Mouse (Mus musculus) kidney, postnatal 0 days (tissue): Measurements from ENCODE around the gene Gm1123. TPM values are rescaled to one million over a fixed set of nuclear protein-coding genes. Genes with fewer than 3 reads are reported as not detected.
A peak's percentile ranks its signal among the peaks of the same experiment; 100 is the strongest.

Source experiments
- ATAC-seq: fragments of 200-750 bp; cut with Nextera tagmentation; replicated peaks from 2 replicates; pipeline ENCODE4 v1.8.0; 2017; ENCODE audit warnings: low read depth, moderate number of reproducible peaks, moderate TSS enrichment, moderate library complexity; ENCODE audit not compliant: low FRiP score
- DNase-seq: peaks from one replicate; pipeline ENCODE4 v3.0.0-alpha.2; 2016; ENCODE audit warnings: low spot score
- H3K27ac ChIP-seq: fragments of 300-500 bp; sonication (generic); 2 replicates; pipeline ENCODE4 v1.5.1; 2014; ENCODE audit warnings: mild to moderate bottlenecking
- H3K27me3 ChIP-seq: fragments of 300-500 bp; sonication (generic); 2 replicates; pipeline ENCODE4 v1.6.1; 2014; ENCODE audit warnings: low read length, mixed read lengths; ENCODE audit not compliant: insufficient read depth
- H3K36me3 ChIP-seq: fragments of 300-500 bp; sonication (generic); 2 replicates; pipeline ENCODE4 v1.6.1; 2014; ENCODE audit warnings: low read length, mixed read lengths; ENCODE audit not compliant: insufficient read depth
- H3K4me1 ChIP-seq: fragments of 300-500 bp; sonication (generic); replicated peaks from 2 replicates; pipeline ENCODE4 v1.6.1; 2014; ENCODE audit warnings: antibody characterized with exemption, low read length, mixed read lengths; ENCODE audit not compliant: insufficient read depth
- H3K4me2 ChIP-seq: fragments of 300-500 bp; sonication (generic); 2 replicates; pipeline ENCODE4 v1.6.1; 2014; ENCODE audit warnings: mild to moderate bottlenecking, low read length, moderate library complexity, mixed read lengths
- H3K4me3 ChIP-seq: fragments of 300-500 bp; sonication (generic); replicated peaks from 2 replicates; pipeline ENCODE4 v1.5.1; 2014; ENCODE audit warnings: low read depth, low read length
- H3K9ac ChIP-seq: fragments of 300-500 bp; sonication (generic); 2 replicates; pipeline ENCODE4 v1.6.1; 2014; ENCODE audit warnings: low read depth, low read length
- H3K9me3 ChIP-seq: fragments of 300-500 bp; sonication (generic); replicated peaks from 2 replicates; pipeline ENCODE4 v1.6.1; 2016; ENCODE audit warnings: low read length, inconsistent platforms, mixed read lengths
- CTCF ChIP-seq: IDR thresholded peaks from 2 replicates; pipeline ENCODE4 v1.5.1; 2016; ENCODE audit warnings: antibody characterized with exemption, low read depth, mild to moderate bottlenecking, moderate library complexity
- WGBS: fragments of 180-500 bp; shearing (Covaris S2); extraction: QIAGEN DNeasy Blood & Tissue Kit; methylation state at CpG from one replicate; pipeline ENCODE4 v1.1.7; 2014; 5-methylcytosine and 5-hydroxymethylcytosine counted together
- polyA plus RNA-seq: library from polyadenylated mRNA; unstranded; fragments of >200 nt; fragmentation: Nextera tagmentation; extraction: Ambion mirVana; gene quantifications from 2 replicates; pipeline ENCODE4 v1.2.1, GENCODE M21; 2015

The Gm1123 gene
- polyA plus RNA-seq, 1 experiment from 2014 or later = 0.76 TPM

- ATAC-seq = no peak
- peaks cover 63% of the 10 kb centered on the region for H3K27me3 ChIP-seq
- 39% methylated on average over 2 of the region's 2 CpGs for WGBS
Measured at GRCm38 (mm10) chr9:98974898-98975297, 60.6 kb downstream of the Gm1123 start.

GRCm38 (mm10) chr9:98973561-98973960 is 62.0 kb downstream of the Gm1123 start:
- H3K4me1 ChIP-seq = no peaks in the 10 kb centered on the region
- H3K36me3 ChIP-seq = no peaks in the 10 kb centered on the region
- H3K27me3 ChIP-seq = peaks cover 67% of the 10 kb centered on the region
- TF ChIP-seq CTCF = no peak
- H3K27ac ChIP-seq = no peak overlapping the region
- H3K4me2 ChIP-seq = peak overlapping the region; percentile 53
- no peak for ATAC-seq
- DNase-seq = no peak
- no peaks in the 10 kb centered on the region for H3K9me3 ChIP-seq
- H3K4me3 ChIP-seq = peak overlapping the region; percentile 31; the same call in 1 of the 2 replicates
- H3K9ac ChIP-seq = 0 out of 2 replicates have a peak overlapping the region, but pooled peaks have one; percentile 14
- WGBS = 5% methylated on average over 7 of the region's 7 CpGs

More at GRCm38 (mm10) chr9:98974898-98975297, 60.6 kb downstream of the Gm1123 start:
- Histone ChIP-seq H3K9ac (no peak overlapping the region), H3K27ac (no peak overlapping the region), H3K36me3 (no peaks in the 10 kb centered on the region), H3K4me3 (no peak overlapping the region), H3K4me1 (0 out of 2 replicates have a peak, but pooled peaks cover 3% of the 10 kb centered on the region), H3K9me3 (no peaks in the 10 kb centered on the region), H3K4me2 (no peak overlapping the region)
- DNase-seq = no peak
- no peak for TF ChIP-seq CTCF

- WGBS = under 1% methylated on average over 40 of the region's 40 CpGs
- Histone ChIP-seq H3K9me3 (no peaks in the 10 kb centered on the region), H3K36me3 (no peaks in the 10 kb centered on the region), H3K4me2 (peak overlapping the region; percentile 53), H3K27me3 (peaks cover 67% of the 10 kb centered on the region), H3K9ac (0 out of 2 replicates have a peak overlapping the region, but pooled peaks have one; percentile 14), H3K4me1 (no peaks in the 10 kb centered on the region), H3K4me3 (peak overlapping the region; percentile 31), H3K27ac (no peak overlapping the region)
- TF ChIP-seq CTCF = no peak
- DNase-seq = no peak
- no peak for ATAC-seq
Measured at GRCm38 (mm10) chr9:98973101-98973521, 62.4 kb downstream of the Gm1123 start.

DNA sequence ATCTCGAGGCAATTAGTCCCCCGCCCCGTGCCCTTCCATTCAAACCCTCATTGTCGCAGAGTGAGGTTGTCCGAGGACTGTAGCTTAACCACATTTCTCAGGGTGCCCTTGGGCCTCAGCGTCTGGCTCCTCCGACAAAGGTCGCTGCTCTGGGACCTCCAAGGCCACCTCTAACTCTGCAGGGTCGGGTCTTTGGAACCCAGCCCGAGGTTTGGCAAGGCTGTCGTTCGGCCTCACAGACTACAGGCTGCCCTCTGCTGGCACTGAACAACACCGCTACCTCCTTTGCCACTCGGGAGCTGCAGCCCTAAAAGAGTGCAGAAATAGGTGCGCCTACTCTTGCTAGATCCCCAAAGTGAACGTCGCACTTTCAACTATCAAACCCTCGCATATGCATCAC is 70.4 kb downstream of the Gm1123 start:
- DNase-seq = no peak
- H3K9me3 ChIP-seq = no peaks in the 10 kb centered on the region
- H3K9ac ChIP-seq = no peak overlapping the region
- no peaks in the 10 kb centered on the region for H3K4me1 ChIP-seq
- peak; percentile 71 for TF ChIP-seq CTCF
- no peaks in the 10 kb centered on the region for H3K36me3 ChIP-seq
- peaks cover 69% of the 10 kb centered on the region for H3K27me3 ChIP-seq
- no peak overlapping the region for H3K27ac ChIP-seq
- ATAC-seq = no peak
- WGBS = 2% methylated on average over 18 of the region's 18 CpGs
- H3K4me3 ChIP-seq = no peak overlapping the region
- H3K4me2 ChIP-seq = no peak overlapping the region

- Histone ChIP-seq H3K27ac (no peak overlapping the region), H3K4me3 (no peak overlapping the region), H3K36me3 (no peaks in the 10 kb centered on the region), H3K4me2 (no peak overlapping the region), H3K9ac (no peak overlapping the region), H3K4me1 (no peaks in the 10 kb centered on the region), H3K27me3 (peaks cover 79% of the 10 kb centered on the region), H3K9me3 (no peaks in the 10 kb centered on the region)
- ATAC-seq (no peak), DNase-seq (no peak)
- TF ChIP-seq CTCF = no peak
- WGBS = 6% methylated on average over 18 of the region's 18 CpGs
Measured at GRCm38 (mm10) chr9:98963661-98964060, 71.9 kb downstream of the Gm1123 start.

- no peaks in the 10 kb centered on the region for H3K9me3 ChIP-seq
- 2% methylated on average over 20 of the region's 20 CpGs for whole genome bisulfite sequencing
Measured at GRCm38 (mm10) chr9:98962478-98963142, 72.9 kb downstream of the Gm1123 start.

More at GRCm38 (mm10) chr9:98962478-98963142, 72.9 kb downstream of the Gm1123 start:
- no peak overlapping the region for H3K4me3 ChIP-seq
- H3K4me1 ChIP-seq = no peaks in the 10 kb centered on the region
- no peak overlapping the region for H3K4me2 ChIP-seq
- H3K27me3 ChIP-seq = peaks cover 86% of the 10 kb centered on the region
- H3K36me3 ChIP-seq = no peaks in the 10 kb centered on the region
- no peak for ATAC-seq
- H3K9ac ChIP-seq = no peak overlapping the region
- TF ChIP-seq CTCF = no peak
- H3K27ac ChIP-seq = no peak overlapping the region
- no peak for DNase-seq
